Comparison of ENCODE assay signal across 8 mouse cellular contexts in the genomic region with DNA sequence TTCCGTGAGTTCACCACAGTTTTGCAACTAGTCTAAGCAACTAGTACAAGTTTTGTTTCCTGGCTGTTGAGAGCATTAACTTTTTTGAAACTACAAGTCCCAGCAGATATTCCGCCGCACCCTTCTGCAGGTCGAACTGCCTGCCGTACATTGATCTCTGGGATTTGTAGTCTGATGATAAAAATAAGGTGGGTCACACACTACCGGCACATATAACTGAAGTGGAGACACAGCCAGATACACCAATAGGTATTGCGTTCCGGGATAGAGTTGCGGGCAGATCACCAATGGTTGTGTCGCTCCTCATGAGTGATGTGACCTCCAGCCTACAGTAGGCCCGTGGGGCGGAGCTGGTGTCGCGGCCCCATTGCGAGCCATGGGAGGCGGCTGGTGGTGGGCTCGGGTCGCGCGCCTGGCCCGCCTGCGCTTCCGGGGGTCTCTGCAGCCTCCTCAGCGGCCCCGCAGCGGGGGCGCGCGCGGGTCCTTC. TPM values are rescaled to one million over a fixed set of nuclear protein-coding genes. Genes with fewer than 3 reads are reported as not detected.
DNase-seq lines count a peak whose midpoint lies in the region; ATAC-seq and TF ChIP-seq lines count a peak whose summit lies in the region.

Gene Tmem160 (plus strand): TSS at position 193 of the 487 bp plus-strand sequence.

- peaks cover 23% of the 10 kb centered on the region for H3K36me3 ChIP-seq in embryonic facial prominence, embryonic 13.5 days
- no peaks in the 10 kb centered on the region for H3K36me3 ChIP-seq in kidney, adult 2 months (ENCODE audit: control insufficient read depth, insufficient read depth, low read length)
- peaks cover 26% of the 10 kb centered on the region for H3K36me3 ChIP-seq in limb, embryonic 12.5 days
- H3K36me3 ChIP-seq in midbrain, embryonic 15.5 days (replicated peaks) = no peaks in the 10 kb centered on the region

- DNase-seq in 3T3-L1 (ENCODE audit: low read depth, low spot score) = peak; percentile 96
- peak; percentile 91 to 92 for DNase-seq in adrenal gland, postnatal 36 days
- DNase-seq in heart, adult 18-20 months = peak; percentile 94 to 97
- peak; percentile 98 for DNase-seq in kidney, adult 2 months
- DNase-seq in spleen, postnatal 14 days (ENCODE audit: low spot score in 2 of 2) = peak; percentile 61 to 75

- peak within 1 kb of the TSS; percentile 76 for H3K4me3 ChIP-seq in embryonic facial prominence, embryonic 13.5 days
- H3K4me3 ChIP-seq in kidney, adult 2 months (ENCODE audit: insufficient read depth, low read depth, low read length) = peak within 1 kb of the TSS; percentile 57
- H3K4me3 ChIP-seq in limb, embryonic 12.5 days (replicated peaks) = peak within 1 kb of the TSS; percentile 82
- H3K4me3 ChIP-seq in midbrain, embryonic 15.5 days = peak within 1 kb of the TSS; percentile 86

- no peaks in the 10 kb centered on the region for H3K9me3 ChIP-seq in embryonic facial prominence, embryonic 13.5 days
- H3K9me3 ChIP-seq in limb, embryonic 12.5 days = no peaks in the 10 kb centered on the region
- H3K9me3 ChIP-seq in midbrain, embryonic 15.5 days = no peaks in the 10 kb centered on the region

- no peaks in the 10 kb centered on the region for H3K27me3 ChIP-seq in embryonic facial prominence, embryonic 13.5 days
- no peaks in the 10 kb centered on the region for H3K27me3 ChIP-seq in kidney, adult 2 months (replicated peaks; ENCODE audit: control insufficient read depth, insufficient read depth, low read length)
- H3K27me3 ChIP-seq in limb, embryonic 12.5 days = no peaks in the 10 kb centered on the region
- H3K27me3 ChIP-seq in midbrain, embryonic 15.5 days (replicated peaks) = no peaks in the 10 kb centered on the region

- ATAC-seq in embryonic facial prominence, embryonic 13.5 days (ENCODE audit: insufficient number of reproducible peaks, insufficient read depth, low FRiP score, low TSS enrichment, low read depth) = peak; percentile 92
- peak; percentile 97 for ATAC-seq in limb, embryonic 12.5 days (ENCODE audit: insufficient number of reproducible peaks, insufficient read depth, low FRiP score, low TSS enrichment, low read depth)
- peak; percentile 98 for ATAC-seq in midbrain, embryonic 15.5 days (replicated peaks)

- whole genome bisulfite sequencing in embryonic facial prominence, embryonic 13.5 days = under 1% methylated on average over 24 of the region's 30 CpGs
- 1% methylated on average over 30 of the region's 30 CpGs for WGBS in kidney, adult 2 months
- under 1% methylated on average over 28 of the region's 30 CpGs for WGBS in limb, embryonic 12.5 days
- 1% methylated on average over 30 of the region's 30 CpGs for WGBS in midbrain, embryonic 15.5 days

- peaks cover 10% of the 10 kb centered on the region for H3K4me1 ChIP-seq in embryonic facial prominence, embryonic 13.5 days
- H3K4me1 ChIP-seq in kidney, adult 2 months (ENCODE audit: control insufficient read depth, insufficient read depth, low read length) = no peaks in the 10 kb centered on the region
- peaks cover 7% of the 10 kb centered on the region for H3K4me1 ChIP-seq in limb, embryonic 12.5 days (replicated peaks)
- H3K4me1 ChIP-seq in midbrain, embryonic 15.5 days = peaks cover 11% of the 10 kb centered on the region

- peak within 1 kb of the TSS; percentile 77 for H3K9ac ChIP-seq in embryonic facial prominence, embryonic 13.5 days
- H3K9ac ChIP-seq in limb, embryonic 12.5 days (replicated peaks) = peak within 1 kb of the TSS; percentile 75
- peak within 1 kb of the TSS; percentile 56 for H3K9ac ChIP-seq in midbrain, embryonic 15.5 days

- peak within 1 kb of the TSS; percentile 93 for H3K4me2 ChIP-seq in embryonic facial prominence, embryonic 13.5 days
- peak within 1 kb of the TSS; percentile 92 for H3K4me2 ChIP-seq in limb, embryonic 12.5 days
- peak within 1 kb of the TSS; percentile 81 for H3K4me2 ChIP-seq in midbrain, embryonic 15.5 days

- no peak for TF ChIP-seq POLR2A in kidney, adult 2 months (IDR thresholded peaks at IDR 0.05; ENCODE audit: low read depth, low read length)

- H3K27ac ChIP-seq in embryonic facial prominence, embryonic 13.5 days = peak within 1 kb of the TSS; percentile 51
- H3K27ac ChIP-seq in kidney, adult 2 months (ENCODE audit: insufficient read depth, low read depth, low read length) = no peak within 1 kb of the TSS
- peak within 1 kb of the TSS; percentile 72 for H3K27ac ChIP-seq in limb, embryonic 12.5 days
- peak within 1 kb of the TSS; percentile 76 for H3K27ac ChIP-seq in midbrain, embryonic 15.5 days

- TF ChIP-seq CTCF in kidney, adult 2 months (conservative IDR thresholded peaks at IDR 0.05; ENCODE audit: insufficient read depth, insufficient read length, low read depth, low read length) = no peak

RNA-seq across cellular contexts. Expression of gene Tmem160, which starts in this region (rescaled TPM):
- total RNA-seq in adrenal gland, postnatal 36 days (2021) = 10 to 100 TPM; 69.1 to 82.7 TPM
- polyA plus RNA-seq in embryonic facial prominence, embryonic 13.5 days (2015; fragmentation: Nextera tagmentation; extraction: Ambion mirVana) = 46.6 and 52.1 TPM in 2 replicates
- 100 to 1,000 TPM in 1 of 2 experiments, 10 to 100 TPM in 1; 87.4 to 101 TPM for total RNA-seq in heart, adult 18-20 months (2021)
- polyA plus RNA-seq in kidney, adult 2 months (2012; rRNA removed) = 112 and 125 TPM in 2 replicates
- 59.7 and 62.0 TPM in 2 replicates for polyA plus RNA-seq in limb, embryonic 12.5 days (2016; fragmentation: Nextera tagmentation; extraction: Ambion mirVana)
- polyA plus RNA-seq in midbrain, embryonic 15.5 days (2015; fragmentation: Nextera tagmentation; extraction: Ambion mirVana) = 63.6 and 74.4 TPM in 2 replicates
